Mouse (Mus musculus): ENCODE measurements around the gene Agbl5. TPM values are rescaled to one million over a fixed set of nuclear protein-coding genes. Genes with fewer than 3 reads are reported as not detected.

The Agbl5 gene
- polyA plus RNA-seq, 1 experiment from 2014 or later = 19.1 TPM

DNA sequence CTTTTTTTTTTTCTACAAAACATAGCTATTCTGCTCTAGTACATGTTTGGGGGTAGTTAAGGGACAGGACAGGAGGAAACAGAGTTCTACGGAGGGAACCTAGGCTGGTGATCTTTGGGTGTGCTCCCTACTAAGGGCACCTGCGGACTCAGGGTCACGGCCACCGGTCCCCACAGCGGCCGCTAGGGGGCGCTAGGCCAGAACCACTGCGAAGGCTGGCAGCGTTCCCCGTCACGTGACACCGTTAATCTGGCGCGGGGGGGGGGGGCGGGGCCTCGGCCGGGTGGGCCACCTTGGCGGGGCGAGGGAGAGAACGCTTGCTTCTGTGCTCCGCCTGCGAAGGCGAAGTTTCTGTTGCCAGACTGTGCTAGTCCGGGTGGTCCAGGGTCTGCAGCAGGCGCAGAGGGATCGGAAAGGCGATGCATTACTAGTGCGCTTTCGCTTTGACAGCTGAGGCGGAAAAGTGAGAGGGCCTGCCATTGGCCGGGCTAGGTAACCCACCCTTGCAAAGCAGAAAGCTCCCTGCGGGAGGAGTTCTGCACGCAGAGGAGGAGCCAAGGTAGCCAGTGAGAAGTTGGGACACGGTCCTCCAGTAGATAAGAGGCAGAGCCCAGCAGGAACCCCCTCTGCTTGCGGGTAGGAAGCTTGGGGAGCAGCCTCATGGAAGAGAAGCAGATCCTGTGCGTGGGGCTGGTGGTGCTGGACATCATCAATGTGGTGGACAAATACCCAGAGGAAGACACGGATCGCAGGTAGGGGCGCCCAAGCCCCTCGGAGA, 33.0 kb downstream of the Agbl5 start, which contains the start of gene Khk:
Khk (plus strand) TSS at position 176 of the 778 bp plus-strand sequence.
- Histone ChIP-seq H3K27me3 (replicated peaks; ENCODE audit: control insufficient read depth, insufficient read depth, low read length) (no peaks in the 10 kb centered on the region), H3K4me3 (ENCODE audit: low read length) (peak within 1 kb of the TSS; percentile 57), H3K4me1 (ENCODE audit: control insufficient read depth, insufficient read depth, low read depth, low read length) (peaks cover 14% of the 10 kb centered on the region), H3K4me2 (ENCODE audit: low read length) (peak within 1 kb of the TSS; percentile 77), H3K9ac (ENCODE audit: low read depth, low read length) (peak within 1 kb of the TSS; percentile 72), H3K27ac (ENCODE audit: low read depth, low read length) (peak within 1 kb of the TSS; percentile 76), H3K9me3 (ENCODE audit: control insufficient read depth, low read length) (no peaks in the 10 kb centered on the region), H3K36me3 (ENCODE audit: control insufficient read depth, insufficient read depth, low read length) (no peaks in the 10 kb centered on the region)
- ATAC-seq = peak; percentile 80
- under 1% methylated on average over 34 of the region's 40 CpGs for WGBS

GRCm38 (mm10) chr5:30922581-30923041, 34.1 kb downstream of the Agbl5 start:
- Histone ChIP-seq H3K9ac (ENCODE audit: low read depth, low read length) (peak overlapping the region; percentile 72), H3K4me1 (ENCODE audit: control insufficient read depth, insufficient read depth, low read depth, low read length) (peaks cover 14% of the 10 kb centered on the region), H3K27ac (ENCODE audit: low read depth, low read length) (no peak overlapping the region), H3K4me2 (ENCODE audit: low read length) (peak overlapping the region; percentile 77), H3K9me3 (ENCODE audit: control insufficient read depth, low read length) (no peaks in the 10 kb centered on the region), H3K27me3 (replicated peaks; ENCODE audit: control insufficient read depth, insufficient read depth, low read length) (no peaks in the 10 kb centered on the region), H3K4me3 (ENCODE audit: low read length) (no peak overlapping the region; the same call in 1 of the 2 replicates), H3K36me3 (ENCODE audit: control insufficient read depth, insufficient read depth, low read length) (no peaks in the 10 kb centered on the region)
- no peak for ATAC-seq
- WGBS = 73% methylated on average over 10 of the region's 10 CpGs

DNA sequence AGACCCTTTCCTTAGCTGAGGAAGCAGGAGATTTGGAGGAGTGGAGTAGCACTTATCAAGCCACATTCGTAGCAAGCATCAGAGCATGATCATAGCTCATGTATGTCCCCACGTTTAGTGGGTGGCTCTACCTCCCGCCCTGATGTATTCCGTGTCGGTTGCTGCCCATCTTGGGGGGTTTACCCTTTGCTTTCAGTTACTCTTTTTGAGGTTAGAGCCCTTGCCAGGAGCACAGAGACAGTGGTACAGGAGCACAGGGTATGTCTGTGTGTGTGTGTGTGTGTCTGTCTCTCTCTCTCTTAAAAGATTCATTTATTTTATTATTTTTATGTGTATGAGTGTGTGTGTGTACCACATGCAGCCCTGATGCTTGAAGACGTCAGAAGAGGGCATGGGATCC, 34.6 kb downstream of the Agbl5 start:
- Histone ChIP-seq H3K27ac (ENCODE audit: low read depth, low read length) (no peak overlapping the region), H3K9me3 (ENCODE audit: control insufficient read depth, low read length) (no peaks in the 10 kb centered on the region), H3K4me3 (ENCODE audit: low read length) (no peak overlapping the region), H3K9ac (ENCODE audit: low read depth, low read length) (no peak overlapping the region), H3K27me3 (replicated peaks; ENCODE audit: control insufficient read depth, insufficient read depth, low read length) (no peaks in the 10 kb centered on the region), H3K36me3 (ENCODE audit: control insufficient read depth, insufficient read depth, low read length) (no peaks in the 10 kb centered on the region), H3K4me1 (ENCODE audit: control insufficient read depth, insufficient read depth, low read depth, low read length) (peaks cover 14% of the 10 kb centered on the region), H3K4me2 (ENCODE audit: low read length) (no peak overlapping the region)
- ATAC-seq = no peak
- 84% methylated on average over 6 of the region's 6 CpGs for WGBS

DNA sequence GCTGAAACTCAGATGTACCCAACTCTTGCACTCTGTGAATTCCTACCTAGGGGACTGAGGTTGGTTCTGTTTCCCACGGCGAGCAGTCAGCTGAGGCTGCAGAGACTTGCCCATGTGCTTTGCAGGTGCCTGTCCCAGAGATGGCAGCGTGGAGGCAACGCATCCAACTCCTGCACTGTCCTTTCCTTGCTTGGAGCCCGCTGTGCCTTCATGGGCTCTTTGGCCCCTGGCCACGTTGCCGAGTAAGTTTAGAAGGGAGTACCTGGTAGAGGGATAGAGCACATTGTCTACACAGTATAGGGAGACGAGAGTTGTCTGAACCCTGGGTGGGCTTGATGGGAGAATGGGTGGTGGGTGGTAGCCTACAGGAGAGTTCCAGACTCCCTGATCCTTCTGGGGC, 36.1 kb downstream of the Agbl5 start:
- Histone ChIP-seq H3K36me3 (ENCODE audit: control insufficient read depth, insufficient read depth, low read length) (no peaks in the 10 kb centered on the region), H3K27me3 (replicated peaks; ENCODE audit: control insufficient read depth, insufficient read depth, low read length) (no peaks in the 10 kb centered on the region), H3K9me3 (ENCODE audit: control insufficient read depth, low read length) (no peaks in the 10 kb centered on the region), H3K4me1 (ENCODE audit: control insufficient read depth, insufficient read depth, low read depth, low read length) (peaks cover 14% of the 10 kb centered on the region), H3K9ac (ENCODE audit: low read depth, low read length) (no peak overlapping the region), H3K27ac (ENCODE audit: low read depth, low read length) (no peak overlapping the region), H3K4me2 (ENCODE audit: low read length) (no peak overlapping the region), H3K4me3 (ENCODE audit: low read length) (no peak overlapping the region)
- 71% methylated on average over 8 of the region's 8 CpGs for WGBS
- ATAC-seq = no peak

- H3K4me2 ChIP-seq (ENCODE audit: low read length) = no peak overlapping the region
Observed at GRCm38 (mm10) chr5:30925217-30925616, 36.7 kb downstream of the Agbl5 start.

DNA sequence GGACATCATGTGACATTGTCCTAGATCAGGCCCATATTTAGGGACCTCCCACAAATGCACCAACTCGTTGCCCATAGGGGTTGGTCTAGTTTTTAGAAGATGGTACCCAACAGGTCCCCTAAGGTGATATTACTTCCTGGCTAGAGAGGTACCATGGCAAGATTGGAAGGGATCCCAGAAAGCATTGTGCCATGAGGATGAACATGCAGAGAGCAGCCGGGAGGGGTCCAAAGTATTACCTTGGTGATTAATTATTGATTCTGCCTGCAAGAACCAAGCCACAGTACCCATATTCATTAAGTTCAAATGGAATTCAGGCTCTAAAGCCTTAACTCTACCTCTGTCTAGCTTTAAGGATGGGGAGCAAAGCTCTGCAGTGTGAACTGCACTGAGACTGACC, 37.6 kb downstream of the Agbl5 start:
- H3K27me3 ChIP-seq (replicated peaks; ENCODE audit: control insufficient read depth, insufficient read depth, low read length) = no peaks in the 10 kb centered on the region

More at GRCm38 (mm10) chr5:30925217-30925616, 36.7 kb downstream of the Agbl5 start:
- Histone ChIP-seq H3K4me3 (ENCODE audit: low read length) (no peak overlapping the region), H3K36me3 (ENCODE audit: control insufficient read depth, insufficient read depth, low read length) (no peaks in the 10 kb centered on the region), H3K9ac (ENCODE audit: low read depth, low read length) (no peak overlapping the region; the same call in 1 of the 2 replicates), H3K9me3 (ENCODE audit: control insufficient read depth, low read length) (no peaks in the 10 kb centered on the region), H3K4me1 (ENCODE audit: control insufficient read depth, insufficient read depth, low read depth, low read length) (peaks cover 14% of the 10 kb centered on the region), H3K27ac (ENCODE audit: low read depth, low read length) (no peak overlapping the region), H3K27me3 (replicated peaks; ENCODE audit: control insufficient read depth, insufficient read depth, low read length) (no peaks in the 10 kb centered on the region)
- WGBS = 90% methylated on average over 5 of the region's 5 CpGs
- ATAC-seq = no peak

GRCm38 (mm10) chr5:30927945-30928529, 39.5 kb downstream of the Agbl5 start:
- Histone ChIP-seq H3K9me3 (ENCODE audit: control insufficient read depth, low read length) (no peaks in the 10 kb centered on the region), H3K36me3 (ENCODE audit: control insufficient read depth, insufficient read depth, low read length) (no peaks in the 10 kb centered on the region), H3K4me1 (ENCODE audit: control insufficient read depth, insufficient read depth, low read depth, low read length) (no peaks in the 10 kb centered on the region), H3K9ac (ENCODE audit: low read depth, low read length) (no peak overlapping the region), H3K27ac (ENCODE audit: low read depth, low read length) (no peak overlapping the region), H3K27me3 (replicated peaks; ENCODE audit: control insufficient read depth, insufficient read depth, low read length) (no peaks in the 10 kb centered on the region), H3K4me2 (ENCODE audit: low read length) (peak overlapping the region; percentile 50), H3K4me3 (ENCODE audit: low read length) (0 out of 2 replicates have a peak overlapping the region, but pooled peaks have one; percentile 7)
- WGBS = 44% methylated on average over 7 of the region's 7 CpGs
- ATAC-seq = peak; percentile 80

More for the DNA sequence above, 37.6 kb downstream of the Agbl5 start:
- no peak overlapping the region for H3K4me3 ChIP-seq (ENCODE audit: low read length)
- no peak overlapping the region for H3K4me2 ChIP-seq (ENCODE audit: low read length)
- ATAC-seq = no peak
- H3K9me3 ChIP-seq (ENCODE audit: control insufficient read depth, low read length) = no peaks in the 10 kb centered on the region
- no peaks in the 10 kb centered on the region for H3K36me3 ChIP-seq (ENCODE audit: control insufficient read depth, insufficient read depth, low read length)
- no peak overlapping the region for H3K9ac ChIP-seq (ENCODE audit: low read depth, low read length)
- H3K4me1 ChIP-seq (ENCODE audit: control insufficient read depth, insufficient read depth, low read depth, low read length) = peaks cover 9% of the 10 kb centered on the region
- no peak overlapping the region for H3K27ac ChIP-seq (ENCODE audit: low read depth, low read length)
- 73% methylated on average over 2 of the region's 2 CpGs for WGBS

- no peak overlapping the region for H3K9ac ChIP-seq (ENCODE audit: low read depth, low read length)
- H3K4me3 ChIP-seq (ENCODE audit: low read length) = no peak overlapping the region
- no peaks in the 10 kb centered on the region for H3K9me3 ChIP-seq (ENCODE audit: control insufficient read depth, low read length)
- 38% methylated on average over 4 of the region's 4 CpGs for WGBS
- no peaks in the 10 kb centered on the region for H3K27me3 ChIP-seq (replicated peaks; ENCODE audit: control insufficient read depth, insufficient read depth, low read length)
- no peak overlapping the region for H3K4me2 ChIP-seq (ENCODE audit: low read length)
- no peak for ATAC-seq
- no peak overlapping the region for H3K27ac ChIP-seq (ENCODE audit: low read depth, low read length)
- no peaks in the 10 kb centered on the region for H3K36me3 ChIP-seq (ENCODE audit: control insufficient read depth, insufficient read depth, low read length)
- no peaks in the 10 kb centered on the region for H3K4me1 ChIP-seq (ENCODE audit: control insufficient read depth, insufficient read depth, low read depth, low read length)
Observed at GRCm38 (mm10) chr5:30930121-30930520, 41.6 kb downstream of the Agbl5 start.

DNA sequence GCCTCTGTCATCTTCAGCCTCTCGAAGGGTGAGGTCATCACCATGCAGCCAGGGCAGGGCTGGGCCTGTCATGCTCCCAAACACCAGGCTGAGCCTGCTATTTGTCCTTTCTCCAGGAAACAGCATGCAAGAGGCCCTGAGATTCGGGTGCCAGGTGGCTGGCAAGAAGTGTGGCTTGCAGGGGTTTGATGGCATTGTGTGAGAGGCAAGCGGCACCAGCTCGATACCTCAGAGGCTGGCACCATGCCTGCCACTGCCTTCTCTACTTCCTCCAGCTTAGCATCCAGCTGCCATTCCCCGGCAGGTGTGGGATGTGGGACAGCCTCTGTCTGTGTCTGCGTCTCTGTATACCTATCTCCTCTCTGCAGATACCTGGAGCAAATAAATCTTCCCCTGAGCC, 42.4 kb downstream of the Agbl5 start:
- Histone ChIP-seq H3K27ac (ENCODE audit: low read depth, low read length) (no peak overlapping the region), H3K27me3 (replicated peaks; ENCODE audit: control insufficient read depth, insufficient read depth, low read length) (no peaks in the 10 kb centered on the region), H3K36me3 (ENCODE audit: control insufficient read depth, insufficient read depth, low read length) (no peaks in the 10 kb centered on the region), H3K4me3 (ENCODE audit: low read length) (no peak overlapping the region), H3K4me2 (ENCODE audit: low read length) (no peak overlapping the region), H3K9me3 (ENCODE audit: control insufficient read depth, low read length) (no peaks in the 10 kb centered on the region), H3K9ac (ENCODE audit: low read depth, low read length) (no peak overlapping the region), H3K4me1 (ENCODE audit: control insufficient read depth, insufficient read depth, low read depth, low read length) (no peaks in the 10 kb centered on the region)
- WGBS = 62% methylated on average over 6 of the region's 6 CpGs
- ATAC-seq = no peak
